Mouse (Mus musculus) olfactory bulb, adult 2 months (tissue): Measurements from ENCODE around the gene Slc9a3r2. TPM values are rescaled to one million over a fixed set of nuclear protein-coding genes. Genes with fewer than 3 reads are reported as not detected.
A peak's percentile ranks its signal among the peaks of the same experiment; 100 is the strongest.

ENCODE experiments used
- H3K27ac ChIP-seq: fragments of 200-500 bp; 2 replicates; pipeline ENCODE4 v1.5.1; 2012; ENCODE audit warnings: low read depth, low read length; ENCODE audit not compliant: insufficient read depth
- H3K4me1 ChIP-seq: fragments of 200-500 bp; 2 replicates; pipeline ENCODE4 v1.6.1; 2012; ENCODE audit warnings: low read length; ENCODE audit not compliant: control insufficient read depth, insufficient read depth
- H3K4me3 ChIP-seq: fragments of 200-500 bp; 2 replicates; pipeline ENCODE4 v1.5.1; 2012; ENCODE audit warnings: mild to moderate bottlenecking, low read depth, low read length, moderate library complexity; ENCODE audit not compliant: insufficient read depth
- CTCF ChIP-seq: fragments of 200-500 bp; IDR thresholded peaks from 2 replicates; pipeline ENCODE4 v1.5.1; 2012; ENCODE audit warnings: low read depth, mild to moderate bottlenecking, low read length, moderate library complexity; ENCODE audit not compliant: insufficient read depth
- POLR2A ChIP-seq: fragments of 200-500 bp; IDR thresholded peaks from 2 replicates; pipeline ENCODE4 v1.6.1; 2012; ENCODE audit warnings: mild to moderate bottlenecking, low read depth, low read length, moderate library complexity; ENCODE audit not compliant: insufficient read depth
- WGBS: fragments of 180-500 bp; shearing (Covaris S2); methylation state at CpG from one replicate; pipeline ENCODE4 v1.1.7; 2018; 5-methylcytosine and 5-hydroxymethylcytosine counted together
- polyA plus RNA-seq: library from polyadenylated mRNA; stranded (reverse); fragments of >200 nt; gene quantifications from 2 replicates; pipeline ENCODE4 v1.2.4, GENCODE M21; 2012; ENCODE audit warnings: low replicate concordance; ENCODE audit not compliant: missing spikeins, insufficient read depth, insufficient read length

Gene Slc9a3r2
- not detected in 2 replicates for polyA plus RNA-seq

GRCm38 (mm10) chr17:24650070-24650616 is at the start of gene Slc9a3r2:
Gene Slc9a3r2 (minus strand): TSS chr17:24650327.
- H3K4me3 ChIP-seq, result peak within 1 kb of the TSS; percentile 76
- peak within 1 kb of the TSS; percentile 86 for H3K27ac ChIP-seq
- peaks cover 42% of the 10 kb centered on the region for H3K4me1 ChIP-seq
- WGBS, result 1% methylated on average over 39 of the region's 41 CpGs
- TF ChIP-seq CTCF, result no peak
- TF ChIP-seq POLR2A, result peak; percentile 28; the same call in 1 of the 2 replicates

GRCm38 (mm10) chr17:24699473-24699872 is 49.3 kb upstream of the Slc9a3r2 start:
- H3K27ac ChIP-seq, result no peak overlapping the region
- TF ChIP-seq POLR2A (no peak), CTCF (no peak)
- H3K4me1 ChIP-seq, result peaks cover 6% of the 10 kb centered on the region
- 84% methylated on average over 2 of the region's 2 CpGs for WGBS
- H3K4me3 ChIP-seq, result no peak overlapping the region

GRCm38 (mm10) chr17:24698715-24699114 is 48.6 kb upstream of the Slc9a3r2 start:
- Histone ChIP-seq H3K27ac (no peak overlapping the region), H3K4me1 (peaks cover 6% of the 10 kb centered on the region), H3K4me3 (no peak overlapping the region)
- TF ChIP-seq POLR2A, result no peak
- TF ChIP-seq CTCF, result no peak
- 72% methylated on average over 9 of the region's 9 CpGs for WGBS

GRCm38 (mm10) chr17:24697985-24698384 is 47.9 kb upstream of the Slc9a3r2 start:
- no peak for TF ChIP-seq CTCF
- no peak for TF ChIP-seq POLR2A
- H3K4me3 ChIP-seq, result no peak overlapping the region
- H3K27ac ChIP-seq, result no peak overlapping the region
- 14% methylated on average over 5 of the region's 5 CpGs for WGBS
- peaks cover 6% of the 10 kb centered on the region for H3K4me1 ChIP-seq

- under 1% methylated on average over 68 of the region's 76 CpGs for WGBS
- Histone ChIP-seq H3K4me1 (peaks cover 6% of the 10 kb centered on the region), H3K4me3 (peak within 1 kb of the TSS; percentile 91), H3K27ac (peak within 1 kb of the TSS; percentile 15; the same call in 1 of the 2 replicates)
- TF ChIP-seq POLR2A (peak; percentile 66), CTCF (no peak)
These were observed 46.0 kb upstream of the Slc9a3r2 start, which contains the start of the genes Gfer and Noxo1 for GRCm38 (mm10) chr17:24696011-24696697. Gene Gfer (minus strand): TSS chr17:24696156. Gene Noxo1 (plus strand): TSS chr17:24696234.

- TF ChIP-seq POLR2A (no peak), CTCF (no peak)
- Histone ChIP-seq H3K4me3 (peak overlapping the region; percentile 91), H3K4me1 (peaks cover 6% of the 10 kb centered on the region), H3K27ac (no peak overlapping the region)
- WGBS, result 8% methylated on average over 51 of the region's 51 CpGs
These were observed 45.3 kb upstream of the Slc9a3r2 start for GRCm38 (mm10) chr17:24695326-24696010.

GRCm38 (mm10) chr17:24692385-24692784 is 42.3 kb upstream of the Slc9a3r2 start:
- TF ChIP-seq POLR2A (no peak), CTCF (no peak)
- H3K4me3 ChIP-seq, result no peak overlapping the region
- H3K27ac ChIP-seq, result no peak overlapping the region
- H3K4me1 ChIP-seq, result peaks cover 16% of the 10 kb centered on the region
- WGBS, result 88% methylated on average over 5 of the region's 5 CpGs

- Histone ChIP-seq H3K4me1 (peaks cover 25% of the 10 kb centered on the region), H3K4me3 (peak within 1 kb of the TSS; percentile 99), H3K27ac (peak within 1 kb of the TSS; percentile 93)
- TF ChIP-seq POLR2A (peak; percentile 87), CTCF (no peak)
- under 1% methylated on average over 55 of the region's 55 CpGs for WGBS
These were observed 39.3 kb upstream of the Slc9a3r2 start, which contains the start of gene Syngr3 for GRCm38 (mm10) chr17:24689251-24690081. Gene Syngr3 (minus strand): TSS chr17:24689955.
